Mouse (Mus musculus) cerebellum, adult 2 months (tissue): Measurements from ENCODE around the gene Scml4. TPM values are rescaled to one million over a fixed set of nuclear protein-coding genes. Genes with fewer than 3 reads are reported as not detected.

Experiments used
- DNase-seq, 2 experiments: peaks; one replicate each; pipeline ENCODE4 v3.0.0; 2021
- H3K27ac ChIP-seq: fragments of 200-500 bp; 2 replicates; pipeline ENCODE4 v1.5.1; 2012; ENCODE audit warnings: low read length, control low read depth, inconsistent platforms; ENCODE audit not compliant: insufficient read depth
- H3K27me3 ChIP-seq: fragments of 200-500 bp; 2 replicates; pipeline ENCODE4 v1.6.1; 2012; ENCODE audit warnings: inconsistent platforms, mild to moderate bottlenecking, low read length, moderate library complexity; ENCODE audit not compliant: control insufficient read depth, insufficient read depth
- H3K4me1 ChIP-seq: fragments of 200-500 bp; 2 replicates; pipeline ENCODE4 v1.6.1; 2011; ENCODE audit warnings: low read length; ENCODE audit not compliant: control insufficient read depth, insufficient read depth
- H3K4me3 ChIP-seq: fragments of 200-500 bp; replicated peaks from 2 replicates; pipeline ENCODE3; 2011; ENCODE audit warnings: mild to moderate bottlenecking, low read depth, low read length, control low read depth; ENCODE audit not compliant: insufficient read depth
- CTCF ChIP-seq: fragments of 200-500 bp; IDR thresholded peaks from 2 replicates; pipeline ENCODE4 v1.5.1; 2011; ENCODE audit warnings: low read depth, mild to moderate bottlenecking, control low read depth, low read length, moderate library complexity, borderline replicate concordance; ENCODE audit not compliant: insufficient read depth
- POLR2A ChIP-seq: fragments of 200-500 bp; IDR thresholded peaks from 2 replicates; pipeline ENCODE4 v1.6.1; 2011; ENCODE audit warnings: low read length, control low read depth, borderline replicate concordance; ENCODE audit not compliant: insufficient read depth
- WGBS: fragments of 180-500 bp; shearing (Covaris S2); methylation state at CpG from one replicate; pipeline ENCODE4 v1.1.7; 2018; 5-methylcytosine and 5-hydroxymethylcytosine counted together
- polyA plus RNA-seq: library from polyadenylated mRNA; depleted of rRNA; stranded (reverse); fragments of >200 nt; gene quantifications from 2 replicates; pipeline ENCODE4 v1.2.3, GENCODE M21; 2012

Scml4 gene
- polyA plus RNA-seq, 1 experiment = 0.82 TPM

- no peak for DNase-seq
- H3K4me3 ChIP-seq = no peak overlapping the region
- no peaks in the 10 kb centered on the region for H3K27me3 ChIP-seq
- WGBS = 46% methylated on average over 6 of the region's 6 CpGs
- no peaks in the 10 kb centered on the region for H3K4me1 ChIP-seq
- TF ChIP-seq POLR2A = no peak
- no peak for TF ChIP-seq CTCF
- no peak overlapping the region for H3K27ac ChIP-seq
Measured at GRCm38 (mm10) chr10:42914146-42914545, 54.0 kb downstream of the Scml4 start.

- TF ChIP-seq POLR2A (no peak), CTCF (no peak)
- WGBS = 68% methylated on average over 5 of the region's 5 CpGs
- Histone ChIP-seq H3K27ac (no peak overlapping the region), H3K27me3 (no peaks in the 10 kb centered on the region), H3K4me3 (no peak overlapping the region), H3K4me1 (no peaks in the 10 kb centered on the region)
- no peak for DNase-seq
Measured at GRCm38 (mm10) chr10:42917355-42917754, 57.2 kb downstream of the Scml4 start.

- DNase-seq = no peak
- Histone ChIP-seq H3K27me3 (no peaks in the 10 kb centered on the region), H3K4me1 (no peaks in the 10 kb centered on the region), H3K27ac (no peak overlapping the region), H3K4me3 (no peak overlapping the region)
- TF ChIP-seq POLR2A (no peak), CTCF (no peak)
- WGBS = 96% methylated on average over 12 of the region's 12 CpGs
Measured at GRCm38 (mm10) chr10:42919786-42920185, 59.6 kb downstream of the Scml4 start.

- Histone ChIP-seq H3K27ac (no peak overlapping the region), H3K4me1 (no peaks in the 10 kb centered on the region), H3K4me3 (no peak overlapping the region), H3K27me3 (no peaks in the 10 kb centered on the region)
- no peak for DNase-seq
- no peak for TF ChIP-seq CTCF
- TF ChIP-seq POLR2A = no peak
- 76% methylated on average over 22 of the region's 22 CpGs for WGBS
Measured at GRCm38 (mm10) chr10:42925103-42925866, 65.1 kb downstream of the Scml4 start.

- no peak for DNase-seq
- H3K27ac ChIP-seq = no peak overlapping the region
- H3K27me3 ChIP-seq = no peaks in the 10 kb centered on the region
- WGBS = 83% methylated on average over 23 of the region's 23 CpGs
- H3K4me3 ChIP-seq = no peak overlapping the region
- no peak for TF ChIP-seq CTCF
- TF ChIP-seq POLR2A = no peak
- no peaks in the 10 kb centered on the region; the same call in 1 of the 2 replicates for H3K4me1 ChIP-seq
Measured at GRCm38 (mm10) chr10:42930121-42930650, 70.0 kb downstream of the Scml4 start.

- Histone ChIP-seq H3K27me3 (no peaks in the 10 kb centered on the region), H3K4me3 (no peak overlapping the region), H3K4me1 (no peaks in the 10 kb centered on the region; the same call in 1 of the 2 replicates), H3K27ac (no peak overlapping the region)
- DNase-seq = no peak
- TF ChIP-seq CTCF (no peak), POLR2A (no peak)
- WGBS = 42% methylated on average over 14 of the region's 14 CpGs
Measured at GRCm38 (mm10) chr10:42932862-42933480, 72.8 kb downstream of the Scml4 start.

- Histone ChIP-seq H3K27ac (no peak overlapping the region), H3K4me3 (no peak overlapping the region), H3K4me1 (no peaks in the 10 kb centered on the region; the same call in 1 of the 2 replicates), H3K27me3 (no peaks in the 10 kb centered on the region)
- DNase-seq = no peak
- TF ChIP-seq POLR2A = no peak
- no peak for TF ChIP-seq CTCF
- WGBS = 53% methylated on average over 8 of the region's 8 CpGs
Measured at GRCm38 (mm10) chr10:42934672-42935071, 74.5 kb downstream of the Scml4 start.

GRCm38 (mm10) chr10:42936205-42936604 lies 76.0 kb downstream of the Scml4 start:
- Histone ChIP-seq H3K27ac (no peak overlapping the region), H3K4me3 (no peak overlapping the region), H3K27me3 (no peaks in the 10 kb centered on the region), H3K4me1 (no peaks in the 10 kb centered on the region; the same call in 1 of the 2 replicates)
- no peak for DNase-seq
- TF ChIP-seq CTCF (no peak), POLR2A (no peak)
